ENCODE assay signal across 10 mouse cellular contexts in the genomic region with DNA sequence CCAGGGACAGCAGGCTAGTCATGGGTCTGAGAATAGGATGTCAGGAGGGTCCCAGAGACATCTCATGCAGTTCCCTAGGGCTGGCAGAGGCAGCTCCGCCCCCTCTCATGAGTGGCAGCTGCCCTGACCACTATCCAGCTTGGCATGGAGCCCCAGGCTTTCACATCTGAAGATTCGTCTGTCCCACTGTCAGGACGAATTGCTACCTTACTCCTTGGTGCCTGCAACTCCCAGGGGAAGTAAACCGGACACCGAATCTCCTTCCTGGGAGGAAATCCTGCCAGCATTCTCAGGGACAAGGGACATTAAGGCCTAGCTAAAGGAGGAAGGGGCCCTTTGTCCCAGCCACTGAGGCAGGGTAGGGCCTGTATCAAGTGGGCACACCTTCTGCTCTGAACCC. TPM values are rescaled to one million over a fixed set of nuclear protein-coding genes. Genes with fewer than 3 reads are reported as not detected.
DNase-seq lines count a peak whose midpoint lies in the region; ATAC-seq and TF ChIP-seq lines count a peak whose summit lies in the region.
"Had no signal": no experiment of that assay in that cellular context is flagged by ENCODE, and none has a peak within 500 bp of the region (broad histone marks: within the 10 kb centered on the region; RNA-seq: fewer than 3 reads in every experiment).

No protein-coding gene starts in this region.

- WGBS in heart, embryonic 13.5 days = 57% methylated on average over 5 of the region's 5 CpGs
- 58% methylated on average over 5 of the region's 5 CpGs for WGBS in midbrain, postnatal 0 days

- DNase-seq in retina, postnatal 1 day = peak; percentile 69
- no peak for DNase-seq in retina, embryonic 14.5 days (ENCODE audit: low spot score)
- peak; percentile 66 for DNase-seq in kidney, postnatal 14 days
- peak; percentile 57 for DNase-seq in midbrain, postnatal 0 days (ENCODE audit: low spot score)
- DNase-seq in frontal cortex, postnatal 14 days (ENCODE audit: low spot score in 2 of 2) = no peak
- no peak for DNase-seq in ovary, postnatal 36 days (ENCODE audit: low spot score)

- peaks cover 68% of the 10 kb centered on the region for H3K4me1 ChIP-seq in heart, embryonic 13.5 days
- peaks cover 18% of the 10 kb centered on the region; the same call in 1 of the 2 replicates for H3K4me1 ChIP-seq in midbrain, postnatal 0 days (ENCODE audit: insufficient read depth, low read length)

- no peak for TF ChIP-seq CTCF in midbrain, postnatal 0 days (IDR thresholded peaks at IDR 0.05)

- H3K27ac ChIP-seq in heart, embryonic 13.5 days (replicated peaks) = peak overlapping the region; percentile 73
- H3K27ac ChIP-seq in midbrain, postnatal 0 days (ENCODE audit: low read depth, low read length) = no peak overlapping the region

- no peak for ATAC-seq in heart, embryonic 13.5 days (ENCODE audit: extremely low read depth, insufficient number of reproducible peaks, low FRiP score, low TSS enrichment)
- no peak for ATAC-seq in midbrain, postnatal 0 days (ENCODE audit: low FRiP score)
- no peak for ATAC-seq in CD4-positive, CD25-positive, alpha-beta regulatory T cell, adult 4 months
- ATAC-seq: Patski had no signal

- peak overlapping the region; percentile 18 for H3K4me2 ChIP-seq in heart, embryonic 13.5 days
- no peak overlapping the region for H3K4me2 ChIP-seq in midbrain, postnatal 0 days (ENCODE audit: low read depth, low read length, poor library complexity, severe bottlenecking)

- H3K4me3 ChIP-seq in heart, embryonic 13.5 days = no peak overlapping the region
- H3K4me3 ChIP-seq in midbrain, postnatal 0 days (ENCODE audit: low read depth, low read length) = no peak overlapping the region
- H3K4me3 ChIP-seq: myocyte had no signal

- H3K36me3 ChIP-seq in heart, embryonic 13.5 days = no peaks in the 10 kb centered on the region
- no peaks in the 10 kb centered on the region for H3K36me3 ChIP-seq in midbrain, postnatal 0 days (ENCODE audit: insufficient read depth, low read length)

- H3K9ac ChIP-seq in heart, embryonic 13.5 days = 0 out of 2 replicates have a peak overlapping the region, but pooled peaks have one; percentile 45
- no peak overlapping the region for H3K9ac ChIP-seq in midbrain, postnatal 0 days (replicated peaks; ENCODE audit: low read length, poor library complexity, severe bottlenecking)

- H3K9me3 ChIP-seq in heart, embryonic 13.5 days = no peaks in the 10 kb centered on the region
- H3K9me3 ChIP-seq in midbrain, postnatal 0 days (ENCODE audit: low read length) = no peaks in the 10 kb centered on the region

- 0 out of 2 replicates have a peak, but pooled peaks cover 3% of the 10 kb centered on the region for H3K27me3 ChIP-seq in heart, embryonic 13.5 days (replicated peaks)
- no peaks in the 10 kb centered on the region for H3K27me3 ChIP-seq in midbrain, postnatal 0 days (ENCODE audit: insufficient read depth, low read length)

RNA-seq across cellular contexts. Expression of gene Coro2b, which starts 14.6 kb away (rescaled TPM):
- 6.4 and 7.3 TPM in 2 replicates for polyA plus RNA-seq in heart, embryonic 13.5 days (2015; fragmentation: Nextera tagmentation; extraction: Ambion mirVana)
- 36.2 and 45.8 TPM in 2 replicates for total RNA-seq in midbrain, postnatal 0 days (2014; rRNA removed)
- polyA plus RNA-seq in midbrain, postnatal 0 days (2015; fragmentation: Nextera tagmentation; extraction: Ambion mirVana) = 21.4 and 22.8 TPM in 2 replicates
- polyA plus RNA-seq in CD4-positive, CD25-positive, alpha-beta regulatory T cell, adult 4 months (2017; shearing (Covaris generic)) = 1 to 10 TPM; 2.7 to 3.6 TPM

Comparison
In these comparisons a context has a peak if more than half of its experiments do, and no peak if none do; other contexts are left out.
1. DNase-seq: peak in retina, postnatal 1 day (single experiment), kidney, postnatal 14 days (single experiment) and midbrain, postnatal 0 days (single experiment); none in retina, embryonic 14.5 days (single experiment), frontal cortex, postnatal 14 days (0 of 2) and ovary, postnatal 36 days (single experiment).